Mouse (Mus musculus) CH12.LX (cell line): ENCODE results near the gene Fam71d.

Source experiments
- BHLHE40 ChIP-seq: IDR thresholded peaks from 2 replicates; pipeline ENCODE4 v1.6.1; 2011; ENCODE audit warnings: mild to moderate bottlenecking, low read depth, low read length, improper control_type of control experiment
- CTCF ChIP-seq, 2 experiments: IDR thresholded peaks in 1 of 2; conservative IDR thresholded peaks in 1 of 2; 2 replicates each; pipeline ENCODE4 v1.5.1; 2011 to 2012; ENCODE audit warnings: low read depth in 2 of 2, low read length in 2 of 2, improper control_type of control experiment in 1 of 2, inconsistent platforms in 1 of 2, mild to moderate bottlenecking in 1 of 2, moderate library complexity in 1 of 2
- EP300 ChIP-seq: IDR thresholded peaks from 2 replicates; pipeline ENCODE4 v1.6.1; 2011; ENCODE audit warnings: low read length, improper control_type of control experiment
- IRF4 ChIP-seq: IDR thresholded peaks from 2 replicates; pipeline ENCODE4 v1.6.1; 2014; ENCODE audit warnings: low read depth, mild to moderate bottlenecking, inconsistent platforms, low read length, improper control_type of control experiment
- KAT2A ChIP-seq: IDR thresholded peaks from 2 replicates; pipeline ENCODE4 v1.6.1; 2012; ENCODE audit warnings: low read length, improper control_type of control experiment, inconsistent platforms; ENCODE audit not compliant: insufficient replicate concordance
- MAFK ChIP-seq: IDR thresholded peaks from 2 replicates; pipeline ENCODE4 v1.6.1; 2011; ENCODE audit warnings: low read length, improper control_type of control experiment; ENCODE audit not compliant: insufficient replicate concordance
- POLR2AphosphoS2 ChIP-seq: IDR thresholded peaks from 2 replicates; pipeline ENCODE4 v1.6.1; 2011; ENCODE audit warnings: low read depth, low read length, improper control_type of control experiment
- TBP ChIP-seq: conservative IDR thresholded peaks from 2 replicates; pipeline ENCODE4 v1.6.1; 2011; ENCODE audit warnings: low read depth, low read length, improper control_type of control experiment
- TCF12 ChIP-seq: IDR thresholded peaks from 2 replicates; pipeline ENCODE4 v1.6.1; 2014; ENCODE audit warnings: low read depth, mild to moderate bottlenecking, inconsistent platforms, low read length, improper control_type of control experiment
- UBTF ChIP-seq: IDR thresholded peaks from 2 replicates; pipeline ENCODE4 v1.6.1; 2012; ENCODE audit warnings: low read depth, mild to moderate bottlenecking, inconsistent platforms, low read length, improper control_type of control experiment, moderate library complexity
- ZKSCAN1 ChIP-seq: IDR thresholded peaks from 2 replicates; pipeline ENCODE4 v1.6.1; 2012; ENCODE audit warnings: low read depth, inconsistent platforms, low read length, improper control_type of control experiment, borderline replicate concordance
- ZNF384 ChIP-seq: IDR thresholded peaks from 2 replicates; pipeline ENCODE4 v1.6.1; 2012; ENCODE audit warnings: low read depth, low read length, improper control_type of control experiment, inconsistent platforms

DNA sequence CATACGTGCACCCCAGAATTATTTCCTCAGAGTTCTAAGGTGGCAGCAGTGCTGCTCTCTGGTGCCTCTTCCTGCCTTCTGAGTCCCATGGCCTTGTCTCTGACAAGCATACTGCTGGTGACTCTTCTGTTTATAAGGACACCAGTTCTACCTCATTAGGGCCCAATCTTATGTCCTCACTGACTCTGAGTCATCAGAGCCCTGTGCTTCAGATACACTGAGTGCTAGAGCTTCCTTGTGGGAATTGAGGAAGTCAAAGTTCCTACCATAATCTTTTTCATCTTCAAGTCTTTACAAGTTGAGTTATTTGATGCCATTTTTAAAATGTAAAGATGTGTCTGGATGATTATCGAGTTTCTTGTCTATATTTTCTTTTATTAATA lies 12.5 kb upstream of the Fam71d start:
- TF ChIP-seq CTCF (conservative IDR thresholded peaks at IDR 0.05 in 1 of 2, IDR thresholded peaks at IDR 0.05 in 1 of 2; ENCODE audit: low read depth in 2 of 2, low read length in 2 of 2) = no peak
- no peak for TF ChIP-seq TBP
- TF ChIP-seq TCF12 = no peak
- TF ChIP-seq MAFK = no peak
- no peak for TF ChIP-seq EP300
- TF ChIP-seq POLR2AphosphoS2 = no peak
- no peak for TF ChIP-seq IRF4
- TF ChIP-seq BHLHE40 = no peak
- TF ChIP-seq UBTF = no peak
- TF ChIP-seq ZNF384 = no peak
- TF ChIP-seq ZKSCAN1 = no peak
- TF ChIP-seq KAT2A = no peak
